Mouse (Mus musculus) lung, adult 2 months (tissue): ENCODE results near the gene Grpel1. TPM values are rescaled to one million over a fixed set of nuclear protein-coding genes. Genes with fewer than 3 reads are reported as not detected.
A peak's percentile ranks its signal among the peaks of the same experiment; 100 is the strongest.

Experiments
- DNase-seq: peaks from one replicate; pipeline ENCODE4 v3.0.0; 2022
- H3K4me1 ChIP-seq: fragments of 200-500 bp; 2 replicates; pipeline ENCODE4 v1.6.1; 2011; ENCODE audit warnings: low read length; ENCODE audit not compliant: control insufficient read depth, insufficient read depth
- H3K4me3 ChIP-seq: fragments of 200-500 bp; replicated peaks from 2 replicates; pipeline ENCODE3; 2011; ENCODE audit warnings: low read depth, mild to moderate bottlenecking, control low read depth, low read length; ENCODE audit errors: extremely low read depth
- CTCF ChIP-seq: fragments of 200-500 bp; IDR thresholded peaks from 2 replicates; pipeline ENCODE4 v1.5.1; 2011; ENCODE audit warnings: mild to moderate bottlenecking, low read length, control low read depth; ENCODE audit not compliant: insufficient read depth
- POLR2A ChIP-seq: fragments of 200-500 bp; IDR thresholded peaks from 2 replicates; pipeline ENCODE4 v1.6.1; 2011; ENCODE audit warnings: low read depth, mild to moderate bottlenecking, control low read depth, low read length, borderline replicate concordance; ENCODE audit errors: extremely low read depth
- WGBS: fragments of 180-500 bp; shearing (Covaris S2); methylation state at CpG from one replicate; pipeline ENCODE4 v1.1.7; 2018; 5-methylcytosine and 5-hydroxymethylcytosine counted together
- polyA plus RNA-seq: library from polyadenylated mRNA; depleted of rRNA; stranded (reverse); fragments of >200 nt; gene quantifications from 2 replicates; pipeline ENCODE4 v1.2.3, GENCODE M21; 2012; rRNA removed

The Grpel1 gene
- 7.0 and 9.1 TPM in 2 replicates for polyA plus RNA-seq

DNA sequence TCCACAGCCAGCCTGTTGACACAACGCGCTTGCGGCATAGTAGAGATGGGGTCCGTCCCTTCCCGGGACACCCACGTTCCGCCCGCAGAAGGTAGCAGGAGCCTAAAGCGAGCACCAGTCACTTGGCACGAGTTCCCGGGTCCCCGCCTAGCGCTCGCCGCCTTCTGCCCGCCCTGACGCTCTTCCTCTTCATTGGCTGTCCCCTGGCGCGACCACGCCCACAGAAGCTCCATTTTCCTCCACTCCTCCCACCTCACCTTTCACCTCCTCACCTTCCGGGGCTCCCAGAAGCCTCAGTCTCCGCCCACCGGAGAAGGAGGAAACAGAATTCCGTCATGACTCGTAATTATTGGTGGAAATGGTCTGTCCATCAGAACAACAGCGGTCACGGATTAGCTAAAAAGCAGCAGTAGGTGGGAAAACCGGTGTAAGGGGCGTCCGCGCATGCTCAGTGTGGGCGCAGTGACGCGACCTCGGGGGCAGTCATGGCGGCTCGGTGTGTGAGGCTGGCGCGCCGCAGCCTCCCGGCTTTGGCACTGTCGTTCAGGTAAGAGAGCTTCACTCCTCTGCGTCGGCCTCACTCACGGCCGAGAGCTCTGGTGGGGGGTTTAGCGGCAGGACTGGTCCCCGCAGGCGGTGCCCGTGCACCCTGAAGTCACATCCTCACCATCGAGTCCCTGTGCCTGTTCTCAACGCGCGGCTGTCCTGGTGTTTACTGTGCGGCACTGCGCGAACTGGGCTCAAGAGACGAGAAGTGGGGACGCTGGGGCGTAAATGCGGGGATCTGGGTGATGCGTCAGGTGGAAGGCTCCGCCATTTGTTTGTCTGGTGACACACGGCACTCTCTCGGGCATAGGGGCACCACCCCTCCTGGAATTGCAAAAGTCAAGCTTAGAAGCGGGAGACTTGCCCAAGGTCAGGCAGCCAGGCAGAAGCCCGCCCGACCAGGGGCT is at the start of gene Grpel1:
Gene Grpel1, plus strand, starts transcription at position 290 of the 953 bp plus-strand sequence.
- H3K4me3 ChIP-seq, result peak within 1 kb of the TSS; percentile 87
- TF ChIP-seq CTCF (no peak), POLR2A (peak; percentile 95)
- peak; percentile 96 for DNase-seq
- peaks cover 9% of the 10 kb centered on the region; the same call in 1 of the 2 replicates for H3K4me1 ChIP-seq
- under 1% methylated on average over 68 of the region's 68 CpGs for WGBS

DNA sequence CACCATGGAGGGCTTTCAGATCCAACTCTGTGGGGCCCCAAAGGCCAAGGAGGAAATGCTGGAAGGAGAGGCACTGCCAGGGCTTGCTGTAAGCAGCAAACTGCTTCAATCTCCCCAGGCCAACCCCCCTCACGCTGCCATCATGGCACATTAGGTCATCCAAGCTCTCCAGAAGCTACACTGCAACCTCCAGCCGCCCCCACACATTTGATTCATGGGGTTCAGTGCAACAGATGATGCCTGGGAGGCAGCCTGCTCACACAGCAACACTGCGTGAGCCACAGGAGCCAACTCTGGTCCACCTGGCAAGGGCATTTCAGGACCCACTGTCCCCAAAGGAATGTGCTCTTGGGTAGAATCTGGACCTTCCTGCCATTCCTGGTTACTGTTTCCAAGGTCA is 44.9 kb upstream of the Grpel1 start:
- Histone ChIP-seq H3K4me3 (no peak overlapping the region), H3K4me1 (no peaks in the 10 kb centered on the region)
- no peak for DNase-seq
- WGBS, result 64% methylated on average over 3 of the region's 3 CpGs
- no peak for TF ChIP-seq CTCF
- no peak for TF ChIP-seq POLR2A

DNA sequence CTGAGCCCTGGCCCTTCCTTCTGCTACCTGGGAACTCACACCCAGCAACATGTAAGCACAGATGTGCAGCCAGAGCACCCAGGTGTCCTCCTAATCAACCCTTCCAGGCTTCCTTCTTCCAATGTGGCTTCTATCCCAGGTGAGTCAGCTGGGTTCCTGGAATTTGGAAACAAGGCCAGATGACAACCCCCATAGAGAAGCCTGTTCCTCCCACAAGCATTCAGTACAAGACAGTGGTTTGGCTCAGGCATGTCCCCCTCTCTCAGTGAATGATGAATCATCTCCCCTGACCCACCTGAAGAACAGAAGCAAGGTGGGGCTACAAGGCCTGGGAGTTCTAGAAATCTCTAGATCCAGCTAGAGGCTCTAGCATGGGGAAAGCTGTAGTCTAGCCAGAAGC is 42.1 kb upstream of the Grpel1 start:
- Histone ChIP-seq H3K4me1 (no peaks in the 10 kb centered on the region), H3K4me3 (no peak overlapping the region)
- no peak for DNase-seq
- TF ChIP-seq POLR2A (no peak), CTCF (no peak)

DNA sequence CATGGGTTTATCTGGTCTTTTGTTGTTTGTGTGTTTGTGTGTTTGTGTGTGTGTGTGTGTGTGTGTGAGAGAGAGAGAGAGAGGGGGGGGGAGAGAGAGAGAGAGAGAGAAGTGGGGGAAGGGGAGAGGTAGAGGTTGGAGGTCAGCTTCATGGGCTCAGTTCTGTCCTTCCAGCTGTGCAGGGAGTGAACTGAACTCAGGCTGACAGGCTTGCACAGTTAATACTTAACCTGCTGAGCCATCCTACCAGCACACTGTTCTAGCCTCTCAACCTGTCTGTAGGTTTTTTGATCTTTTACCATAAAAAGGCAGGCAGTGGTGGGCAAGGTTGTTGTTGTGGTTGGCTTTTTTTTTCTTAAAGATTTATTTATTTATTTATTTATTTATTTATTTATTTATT is 40.1 kb upstream of the Grpel1 start:
- Histone ChIP-seq H3K4me1 (no peaks in the 10 kb centered on the region), H3K4me3 (no peak overlapping the region)
- no peak for DNase-seq
- no peak for TF ChIP-seq POLR2A
- TF ChIP-seq CTCF, result no peak

DNA sequence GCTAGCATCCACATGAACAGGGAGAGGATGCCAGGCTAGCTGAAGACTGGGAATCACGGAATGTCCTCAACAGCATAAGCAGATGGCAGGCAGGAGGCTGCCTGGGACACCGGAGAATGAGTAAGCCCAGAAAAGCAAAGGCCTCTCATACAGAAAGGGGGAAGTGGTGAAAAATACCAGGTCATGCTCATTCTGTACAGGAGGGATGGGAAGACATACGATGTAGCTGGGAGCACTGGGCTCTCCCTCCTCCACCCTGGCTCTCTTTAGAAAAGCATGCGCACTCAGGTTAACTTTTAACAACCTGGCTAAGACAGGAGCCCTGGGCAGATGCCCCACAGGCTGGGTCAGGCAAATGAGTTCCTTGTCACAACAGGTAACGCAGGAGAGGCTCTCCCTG is 38.4 kb upstream of the Grpel1 start:
- DNase-seq, result no peak
- Histone ChIP-seq H3K4me1 (no peaks in the 10 kb centered on the region), H3K4me3 (no peak overlapping the region)
- TF ChIP-seq CTCF (no peak), POLR2A (no peak)
- WGBS, result 71% methylated on average over 5 of the region's 5 CpGs

DNA sequence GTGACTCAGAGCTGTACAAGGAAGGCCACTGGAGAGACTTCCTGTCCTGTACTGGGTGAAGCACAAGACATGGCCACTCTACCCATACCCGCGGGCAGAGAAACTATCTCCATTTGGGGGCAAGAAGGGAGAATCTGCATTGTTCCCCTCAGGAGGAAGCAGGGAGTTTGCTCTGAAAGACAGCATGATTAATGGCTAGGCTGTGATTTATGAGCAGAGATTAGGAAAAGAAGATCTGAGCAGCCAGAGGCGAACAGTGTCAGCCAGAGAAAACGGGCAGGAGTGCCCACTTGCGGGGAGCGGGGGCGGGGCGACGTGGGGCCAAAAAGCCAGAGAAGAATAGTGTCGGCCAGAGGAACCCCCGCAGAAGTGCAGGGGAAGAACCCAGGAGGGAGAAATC is 37.0 kb upstream of the Grpel1 start:
- no peak for TF ChIP-seq CTCF
- TF ChIP-seq POLR2A, result no peak
- 15% methylated on average over 11 of the region's 11 CpGs for WGBS

DNA sequence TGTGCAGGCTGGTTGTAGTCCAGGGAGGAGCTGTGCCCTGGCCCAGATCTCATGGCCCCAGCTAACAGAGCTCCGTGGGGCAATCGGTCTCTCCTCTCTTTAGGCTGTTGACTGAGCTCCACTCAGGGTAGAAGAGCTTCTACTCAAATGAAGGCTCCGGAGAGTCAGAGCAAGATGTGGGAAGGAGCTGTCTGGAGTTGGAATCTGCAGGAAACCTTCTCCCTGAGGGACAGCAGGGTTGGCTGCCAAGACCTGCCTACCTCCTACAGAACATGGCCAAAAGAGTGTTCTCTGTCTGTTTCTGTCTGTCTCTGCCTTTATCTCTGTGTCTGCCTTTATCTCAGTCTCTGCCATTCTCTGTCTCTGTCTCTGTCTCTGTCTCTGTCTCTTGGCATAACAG is 35.2 kb upstream of the Grpel1 start:
- no peak for TF ChIP-seq CTCF
- Histone ChIP-seq H3K4me3 (no peak overlapping the region), H3K4me1 (no peaks in the 10 kb centered on the region)
- no peak for DNase-seq
- 65% methylated on average over 3 of the region's 3 CpGs for WGBS

More for the DNA sequence above, 37.0 kb upstream of the Grpel1 start:
- no peak for DNase-seq
- Histone ChIP-seq H3K4me1 (no peaks in the 10 kb centered on the region), H3K4me3 (no peak overlapping the region)

DNA sequence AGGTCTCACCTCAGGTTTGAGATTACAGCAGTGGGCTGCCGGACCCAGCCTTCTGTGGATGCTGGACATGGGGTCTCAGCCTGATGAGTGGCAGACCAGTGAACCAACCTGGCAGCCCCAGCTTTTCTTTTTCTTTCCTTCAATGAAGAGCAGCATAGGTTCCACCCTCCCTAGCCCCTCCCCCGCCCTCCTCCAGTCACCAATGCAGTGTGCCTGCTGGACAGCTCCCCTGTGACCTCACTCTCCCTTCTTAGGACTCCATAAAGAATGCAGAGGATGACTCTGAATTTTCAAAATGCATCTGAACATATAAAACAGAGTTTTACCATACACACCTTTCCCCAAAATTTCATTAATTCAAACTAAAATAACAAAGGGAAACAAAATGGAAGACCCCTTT is 33.1 kb upstream of the Grpel1 start:
- H3K4me1 ChIP-seq, result no peaks in the 10 kb centered on the region
- WGBS, result 51% methylated on average over 2 of the region's 2 CpGs
- TF ChIP-seq POLR2A (no peak), CTCF (no peak)

DNA sequence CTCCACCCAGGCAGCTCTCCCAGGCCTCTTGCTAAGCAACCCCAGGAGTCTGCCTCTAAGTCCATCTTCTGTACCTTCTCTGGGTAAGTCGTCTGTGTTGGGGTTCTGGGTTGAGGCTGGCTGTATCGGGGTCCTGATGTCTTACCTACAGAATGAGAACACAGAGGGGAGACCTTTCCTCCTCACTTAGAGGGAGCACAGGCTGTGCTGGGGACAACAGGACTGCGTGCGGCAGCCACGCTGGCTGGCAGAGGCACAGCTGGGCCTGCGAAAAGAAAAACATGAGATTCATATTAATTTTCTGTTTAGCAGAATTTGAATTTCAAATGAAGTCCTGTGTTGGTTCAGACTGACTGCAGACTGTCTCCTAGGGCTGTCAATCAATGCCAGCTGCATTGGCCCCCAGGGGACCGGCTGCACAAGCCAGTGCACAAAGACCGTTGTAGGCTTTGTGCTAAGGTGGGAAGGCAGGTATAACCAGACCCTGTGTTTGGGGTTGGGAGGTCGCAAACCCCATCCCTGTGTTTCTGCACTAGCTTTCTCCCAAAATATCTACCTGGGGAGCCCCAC is 30.3 kb upstream of the Grpel1 start:
- no peak for TF ChIP-seq POLR2A
- no peak for TF ChIP-seq CTCF

More for the DNA sequence above, 33.1 kb upstream of the Grpel1 start:
- no peak overlapping the region for H3K4me3 ChIP-seq
- DNase-seq, result no peak

DNA sequence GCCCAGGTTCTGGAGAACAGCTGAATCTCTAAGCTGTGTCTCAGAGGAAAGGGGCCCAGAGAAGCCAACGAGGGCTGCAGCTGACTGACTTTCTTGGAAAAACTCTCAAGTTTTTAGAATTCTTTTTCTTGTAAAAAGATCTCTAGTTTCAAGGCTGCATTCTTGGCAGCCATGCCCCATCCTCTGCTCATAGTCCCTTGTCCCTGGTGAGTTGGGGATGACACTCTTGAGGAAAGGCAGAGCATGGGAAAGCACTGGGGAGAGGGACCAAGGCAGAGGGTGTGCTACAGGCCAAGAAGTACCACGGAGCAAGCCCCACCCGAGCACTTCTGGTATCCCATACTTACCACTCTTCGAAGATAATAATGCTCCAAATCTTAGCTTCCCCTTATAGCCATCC is 27.9 kb upstream of the Grpel1 start:
- Histone ChIP-seq H3K4me3 (no peak overlapping the region), H3K4me1 (no peaks in the 10 kb centered on the region)
- TF ChIP-seq POLR2A (no peak), CTCF (no peak)
- 59% methylated on average over 4 of the region's 4 CpGs for WGBS
- no peak for DNase-seq

More for the DNA sequence above, 30.3 kb upstream of the Grpel1 start:
- no peak overlapping the region for H3K4me3 ChIP-seq
- WGBS, result 69% methylated on average over 9 of the region's 9 CpGs
- H3K4me1 ChIP-seq, result no peaks in the 10 kb centered on the region
- DNase-seq, result no peak
